Mouse (Mus musculus) stomach, postnatal 0 days (tissue): ENCODE measurements around the gene 4930563M21Rik.
A peak's percentile ranks its signal among the peaks of the same experiment; 100 is the strongest.

Source experiments
- CTCF ChIP-seq: IDR thresholded peaks from 2 replicates; pipeline ENCODE4 v1.5.1; 2016; ENCODE audit warnings: antibody characterized with exemption, low read depth, mild to moderate bottlenecking, moderate library complexity
- EP300 ChIP-seq: optimal IDR thresholded peaks from 2 replicates; pipeline ENCODE3; 2016; ENCODE audit warnings: antibody characterized with exemption

- peak; percentile 78 for TF ChIP-seq CTCF
- no peak for TF ChIP-seq EP300
These were observed 91.8 kb downstream of the 4930563M21Rik start for GRCm38 (mm10) chr9:55918579-55918978.
